Mouse (Mus musculus) B cell, adult 2 months (primary cell): ENCODE data around the gene Megf11.

Experiments used
- DNase-seq, 2 experiments: peaks; one replicate each; pipeline ENCODE4 v3.0.0; 2022

Gene Megf11

GRCm38 (mm10) chr9:64660222-64660621 lies 274.8 kb downstream of the Megf11 start:
- DNase-seq, result no peak

- DNase-seq, result no peak
These were observed 279.2 kb downstream of the Megf11 start for GRCm38 (mm10) chr9:64664612-64665011.

- peak; percentile 23 to 28 for DNase-seq
These were observed 281.1 kb downstream of the Megf11 start for GRCm38 (mm10) chr9:64666549-64666948.

DNA sequence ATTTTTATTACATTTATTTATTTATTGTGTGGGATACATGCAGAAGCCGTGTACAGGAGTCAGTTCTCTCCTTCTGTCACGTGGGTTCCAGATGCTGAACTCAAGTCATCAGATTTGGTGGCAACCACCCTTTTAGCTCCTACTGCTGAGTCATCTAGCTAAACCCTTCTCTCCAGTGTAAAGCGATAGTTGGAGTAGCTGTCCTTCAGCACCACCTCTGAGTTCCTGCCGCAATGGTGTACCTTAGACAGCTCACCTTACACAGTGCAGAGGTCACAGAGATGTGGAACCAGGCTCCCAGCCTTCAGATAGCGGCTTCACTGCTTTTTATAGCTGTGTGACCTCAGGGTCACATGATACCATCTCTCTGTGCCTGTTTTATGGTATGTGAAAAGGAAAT lies 282.1 kb downstream of the Megf11 start:
- peak in 1 of 2 experiments; percentile 23 for DNase-seq

DNA sequence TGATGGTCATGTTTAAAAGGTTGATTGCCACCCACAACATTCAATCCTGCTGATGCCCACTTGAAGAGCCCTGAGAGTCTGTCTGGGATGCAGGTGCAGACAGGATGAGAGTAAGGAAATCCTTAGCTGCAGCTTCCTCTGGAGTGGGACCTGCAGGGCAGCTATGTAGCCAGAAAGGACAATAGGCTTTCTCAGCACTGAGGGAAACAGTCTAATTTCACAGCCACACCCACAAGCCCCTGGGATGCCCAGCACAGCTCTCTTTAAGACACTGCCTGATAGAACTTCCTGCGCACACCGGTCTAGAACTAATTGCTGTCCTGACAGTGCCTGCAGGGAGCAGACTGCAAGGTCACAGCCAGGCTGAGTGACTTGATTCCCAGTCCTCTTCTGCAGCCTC lies 282.6 kb downstream of the Megf11 start:
- DNase-seq, result no peak

GRCm38 (mm10) chr9:64671341-64672319 lies 286.2 kb downstream of the Megf11 start:
- DNase-seq, result peak; percentile 37 to 46

DNA sequence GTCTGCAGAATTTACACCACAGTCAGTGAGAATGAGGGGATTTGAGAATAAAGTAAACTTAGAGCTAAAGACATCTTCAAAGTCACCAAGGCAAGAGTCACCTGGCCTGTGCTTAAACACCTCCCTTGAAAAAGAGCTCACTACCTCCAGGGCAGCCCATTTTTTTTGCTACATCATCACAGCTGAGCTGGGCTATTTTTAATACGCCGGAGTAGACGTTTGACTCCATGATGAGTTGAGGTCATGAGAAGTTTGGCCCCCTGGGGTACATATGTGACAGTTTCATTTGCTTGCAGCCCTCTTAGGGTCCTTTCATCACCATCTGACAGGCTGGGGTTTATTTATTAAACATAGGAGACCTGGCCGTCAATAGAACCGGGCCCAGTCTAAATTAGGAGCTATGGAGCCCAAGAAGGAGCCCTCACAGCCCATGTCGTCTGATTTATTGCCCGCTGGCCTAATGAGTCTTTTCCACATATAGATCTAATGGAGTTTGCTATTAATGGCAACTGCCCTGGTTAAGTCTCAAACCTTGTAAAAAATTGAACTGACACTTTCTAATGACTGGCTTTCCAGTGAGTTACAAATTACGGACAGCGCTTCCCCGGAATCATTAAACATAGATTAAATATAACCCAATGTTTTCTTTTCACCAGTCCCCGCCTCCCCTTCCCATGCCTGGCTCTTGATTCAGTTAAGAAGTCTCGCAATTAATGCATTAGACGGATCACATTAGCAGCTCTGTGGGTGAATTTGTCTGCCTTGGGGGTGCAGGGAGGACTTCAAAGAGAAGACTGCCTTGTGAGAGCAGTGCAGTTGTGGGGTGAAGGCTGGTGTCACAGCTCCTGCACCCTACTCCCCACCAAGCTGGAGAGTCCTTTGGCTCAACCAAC lies 301.9 kb downstream of the Megf11 start:
- DNase-seq, result no peak

DNA sequence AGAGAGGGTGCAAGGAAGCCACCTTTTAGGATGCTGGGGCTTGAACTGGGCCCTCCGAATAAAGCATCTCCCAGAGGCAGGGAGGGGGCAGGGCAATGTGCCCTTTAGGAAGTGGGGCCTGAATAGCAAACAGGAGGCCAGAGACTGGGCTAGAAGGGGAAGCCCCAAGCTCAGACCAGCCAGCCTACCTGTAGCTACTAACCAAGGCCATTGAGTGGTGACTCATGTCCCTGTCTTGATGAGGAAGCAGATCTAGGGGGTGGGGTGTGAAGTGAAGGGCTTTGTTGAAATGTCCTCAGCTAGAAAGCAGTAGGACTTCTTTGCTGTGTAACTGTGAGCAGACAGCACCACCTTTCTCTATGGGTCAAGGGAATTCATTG lies 302.6 kb downstream of the Megf11 start:
- DNase-seq, result no peak

- DNase-seq, result no peak
These were observed 305.3 kb downstream of the Megf11 start for GRCm38 (mm10) chr9:64690771-64691170.

- peak in 1 of 2 experiments; percentile 13 for DNase-seq
These were observed 305.8 kb downstream of the Megf11 start for GRCm38 (mm10) chr9:64691176-64691575.

- no peak for DNase-seq
These were observed 307.7 kb downstream of the Megf11 start for GRCm38 (mm10) chr9:64693094-64693493.

DNA sequence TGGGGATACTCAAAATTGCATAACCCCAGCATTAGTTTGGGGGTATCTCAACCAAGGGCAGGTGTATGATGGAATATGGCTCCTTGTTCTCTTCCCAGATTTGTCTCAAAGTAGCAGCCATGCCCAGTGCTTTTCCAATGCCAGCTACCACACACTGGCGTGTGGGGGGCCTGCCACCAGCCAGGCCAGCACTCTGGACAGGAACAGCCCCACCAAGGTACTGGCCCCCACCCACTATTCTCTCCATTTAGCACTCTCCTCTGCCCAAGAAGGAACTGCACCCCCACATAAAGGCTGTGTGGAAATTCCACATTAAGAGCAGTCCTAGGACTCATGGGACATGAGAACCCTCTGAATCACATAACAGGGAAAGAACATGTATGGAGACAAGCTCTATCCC lies 309.8 kb downstream of the Megf11 start:
- no peak for DNase-seq

- DNase-seq, result no peak
These were observed 311.0 kb downstream of the Megf11 start for GRCm38 (mm10) chr9:64696404-64696803.

- DNase-seq, result no peak
These were observed 311.6 kb downstream of the Megf11 start for GRCm38 (mm10) chr9:64697006-64697405.

DNA sequence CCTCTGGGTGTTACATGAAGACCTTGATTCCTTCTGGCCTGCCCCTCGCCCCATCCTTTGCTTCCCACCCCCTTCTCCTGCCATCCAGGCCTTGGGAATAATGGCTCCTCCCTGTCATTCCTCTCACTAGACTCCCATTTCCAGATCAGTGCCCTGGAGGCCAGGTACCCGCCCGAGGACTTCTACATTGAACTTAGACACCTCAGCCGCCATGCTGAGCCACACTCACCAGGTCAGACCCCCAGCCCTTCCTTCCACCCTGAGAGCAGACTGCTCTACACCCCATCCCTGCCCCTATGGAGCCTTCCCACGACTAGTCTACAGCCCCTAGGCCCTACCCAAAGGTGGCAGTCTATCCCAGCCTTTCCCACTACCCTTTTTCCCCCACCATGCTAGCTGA lies 312.3 kb downstream of the Megf11 start:
- no peak for DNase-seq

DNA sequence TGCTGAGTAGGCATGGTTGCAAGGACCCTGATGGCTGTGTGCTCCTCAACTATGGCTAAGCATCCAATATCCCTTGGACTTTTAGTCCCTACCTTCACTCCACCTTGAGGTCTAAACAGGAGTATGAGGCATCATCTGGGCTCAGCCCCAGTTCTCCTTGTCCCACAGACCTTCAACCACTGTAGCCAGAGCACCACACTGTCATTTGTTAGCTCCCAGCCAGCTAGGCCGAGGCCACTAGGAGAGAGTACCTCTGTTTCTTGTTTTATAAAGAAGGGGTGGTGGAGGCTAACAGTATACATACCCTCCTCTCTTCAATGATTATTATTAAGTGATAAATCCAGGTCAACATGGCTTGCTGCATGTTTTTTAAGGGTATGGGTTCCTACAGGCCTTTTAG lies 313.2 kb downstream of the Megf11 start:
- no peak for DNase-seq

- no peak for DNase-seq
These were observed 315.3 kb downstream of the Megf11 start for GRCm38 (mm10) chr9:64700451-64701311.

DNA sequence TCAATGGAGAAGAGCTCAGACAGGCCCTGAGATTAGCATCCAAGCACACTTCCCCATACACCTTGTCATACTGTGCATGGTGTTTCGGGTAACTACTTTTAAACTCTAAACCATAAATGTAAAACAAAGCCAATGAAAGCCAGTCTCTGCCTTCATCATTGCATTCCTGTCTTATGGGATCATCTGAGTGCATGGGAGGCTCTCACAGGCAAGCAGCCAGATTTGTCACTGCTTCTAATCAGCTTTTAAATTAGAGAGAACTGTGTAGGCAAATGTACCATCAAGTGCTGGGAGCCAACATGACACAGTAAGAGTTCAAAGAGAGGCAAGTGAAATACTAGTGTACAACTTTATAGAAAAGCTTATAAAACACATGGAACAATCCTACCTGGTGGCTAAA lies 316.2 kb downstream of the Megf11 start:
- no peak for DNase-seq

GRCm38 (mm10) chr9:64702391-64702790 lies 317.0 kb downstream of the Megf11 start:
- DNase-seq, result no peak

DNA sequence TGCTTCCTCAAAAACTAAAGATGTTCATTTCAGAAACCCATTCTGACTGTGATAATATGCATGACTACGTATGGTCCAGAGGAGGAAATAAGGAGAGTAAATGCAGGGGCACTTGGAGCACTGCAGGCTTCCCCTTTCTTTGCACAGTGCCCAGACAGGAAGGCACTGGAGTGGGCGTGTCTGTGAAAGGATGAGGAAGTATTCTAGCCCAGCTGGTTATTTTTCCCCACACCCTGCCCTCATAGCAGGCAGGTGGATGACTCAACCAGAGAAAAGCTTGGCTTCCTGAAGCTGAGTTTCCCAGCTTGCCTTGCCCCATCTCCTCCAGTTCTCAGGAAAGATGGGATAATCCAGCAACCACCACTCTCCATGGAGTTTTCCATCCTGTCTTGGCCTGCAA lies 317.5 kb downstream of the Megf11 start:
- DNase-seq, result peak; percentile 50 to 55

DNA sequence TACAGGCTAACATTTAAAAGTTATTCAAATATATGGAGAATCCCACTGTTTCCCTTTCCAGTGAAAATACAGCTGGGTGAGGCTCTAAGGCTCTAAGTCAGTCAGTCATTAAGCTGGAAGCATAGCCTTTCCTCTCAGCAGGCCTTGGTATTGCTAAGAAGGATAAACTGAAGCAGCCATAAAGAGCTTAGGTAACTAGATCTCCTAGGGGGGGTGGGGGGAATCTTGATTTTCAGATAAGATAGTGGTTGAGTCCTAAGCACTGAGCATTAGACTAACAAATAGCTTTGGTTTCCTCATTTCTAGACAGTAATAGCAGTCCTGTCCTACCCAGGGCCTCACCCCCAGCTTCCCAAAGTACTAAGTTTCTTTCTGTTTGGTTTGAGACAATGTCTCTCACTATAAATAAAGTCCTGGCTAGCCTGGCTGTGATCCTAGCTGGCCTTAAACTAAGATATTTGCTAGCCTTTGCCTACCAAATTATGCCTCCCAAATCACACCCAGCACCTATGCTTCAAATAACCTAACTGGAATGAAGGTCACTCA lies 318.1 kb downstream of the Megf11 start:
- DNase-seq, result no peak
